Mouse (Mus musculus) frontal cortex, adult 2 months (tissue): ENCODE measurements around the gene Plscr4. TPM values are rescaled to one million over a fixed set of nuclear protein-coding genes. Genes with fewer than 3 reads are reported as not detected.

Source experiments
- DNase-seq, 2 experiments: peaks; one replicate each; pipeline ENCODE4 v3.0.0; 2022; ENCODE audit warnings: low spot score in 1 of 2; ENCODE audit errors: extremely low spot score in 1 of 2
- polyA plus RNA-seq: library from polyadenylated mRNA; depleted of rRNA; stranded (reverse); fragments of >200 nt; gene quantifications from 2 replicates; pipeline ENCODE4 v1.2.3, GENCODE M21; 2012; rRNA removed

The Plscr4 gene
- polyA plus RNA-seq = 4.9 and 5.6 TPM in 2 replicates

- DNase-seq = peak in 1 of 2 experiments; percentile 15
These were observed at the start of gene Plscr4 for GRCm38 (mm10) chr9:92457261-92458058. TSS of gene Plscr4 (plus strand) at chr9:92457373.

GRCm38 (mm10) chr9:92410225-92410624 is 46.9 kb upstream of the Plscr4 start:
- no peak for DNase-seq

- peak; percentile 8 to 38 for DNase-seq
These were observed 45.1 kb upstream of the Plscr4 start for GRCm38 (mm10) chr9:92412045-92412444.

- DNase-seq = no peak
These were observed 43.5 kb upstream of the Plscr4 start for GRCm38 (mm10) chr9:92413684-92414083.

GRCm38 (mm10) chr9:92437781-92438180 is 19.4 kb upstream of the Plscr4 start:
- no peak for DNase-seq

GRCm38 (mm10) chr9:92441468-92441867 is 15.7 kb upstream of the Plscr4 start:
- no peak for DNase-seq

GRCm38 (mm10) chr9:92444536-92444935 is 12.6 kb upstream of the Plscr4 start:
- no peak for DNase-seq

GRCm38 (mm10) chr9:92456605-92457004 is 568 bp upstream of the Plscr4 start:
- DNase-seq = no peak

GRCm38 (mm10) chr9:92458059-92458402 is 858 bp downstream of the Plscr4 start:
- no peak for DNase-seq

GRCm38 (mm10) chr9:92458418-92458817 is 1.2 kb downstream of the Plscr4 start:
- DNase-seq = no peak

- no peak for DNase-seq
These were observed 10.6 kb downstream of the Plscr4 start for GRCm38 (mm10) chr9:92467724-92468123.

GRCm38 (mm10) chr9:92472256-92472855 is 15.2 kb downstream of the Plscr4 start:
- DNase-seq = no peak

GRCm38 (mm10) chr9:92473178-92473577 is 16.0 kb downstream of the Plscr4 start:
- no peak for DNase-seq

- no peak for DNase-seq
These were observed 17.1 kb downstream of the Plscr4 start for GRCm38 (mm10) chr9:92474244-92474643.

GRCm38 (mm10) chr9:92481663-92482062 is 24.5 kb downstream of the Plscr4 start:
- DNase-seq = no peak

- DNase-seq = no peak
These were observed 25.4 kb downstream of the Plscr4 start for GRCm38 (mm10) chr9:92482551-92482950.

GRCm38 (mm10) chr9:92484710-92485267 is 27.6 kb downstream of the Plscr4 start:
- no peak for DNase-seq

GRCm38 (mm10) chr9:92489857-92490256 is 32.7 kb downstream of the Plscr4 start:
- DNase-seq = no peak

GRCm38 (mm10) chr9:92490319-92490718 is 33.1 kb downstream of the Plscr4 start:
- DNase-seq = no peak

- no peak for DNase-seq
These were observed 34.1 kb downstream of the Plscr4 start for GRCm38 (mm10) chr9:92491274-92491673.

GRCm38 (mm10) chr9:92499710-92500410 is 42.7 kb downstream of the Plscr4 start:
- peak; percentile 38 to 93 for DNase-seq
